Mouse (Mus musculus): Measurements from ENCODE around the gene Slc6a11.

The Slc6a11 gene

GRCm38 (mm10) chr6:114131122-114131872, at the start of gene Slc6a11:
TSS of gene Slc6a11 (plus strand) at chr6:114131241.
- DNase-seq (ENCODE audit: extremely low spot score, low read depth, low spot score), result no peak

- DNase-seq (ENCODE audit: extremely low spot score, low read depth, low spot score), result peak; percentile 54
These were observed 43.9 kb upstream of the Slc6a11 start for GRCm38 (mm10) chr6:114087106-114087505.

- peak; percentile 24 for DNase-seq (ENCODE audit: extremely low spot score, low read depth, low spot score)
These were observed 41.4 kb upstream of the Slc6a11 start for GRCm38 (mm10) chr6:114089626-114090025.

DNA sequence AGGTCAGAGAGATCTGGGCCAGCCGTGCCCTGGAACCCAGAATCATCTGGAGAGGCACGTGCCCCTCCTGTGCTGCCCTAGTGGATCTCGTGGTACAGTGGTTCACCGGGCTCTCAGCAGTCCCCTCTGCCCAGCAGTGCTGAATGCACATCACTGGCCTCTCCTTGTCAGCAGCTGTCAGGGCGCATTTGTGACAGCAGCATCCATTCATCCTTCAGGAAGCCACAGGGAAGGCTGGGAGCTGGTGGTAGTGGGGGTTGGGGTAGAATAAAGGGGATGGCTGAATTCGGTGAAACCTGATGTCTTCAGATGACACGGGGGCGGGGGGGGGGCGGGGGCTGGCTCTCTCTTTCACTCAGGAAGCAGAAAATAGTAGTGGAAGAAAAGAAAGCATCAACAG, 38.8 kb upstream of the Slc6a11 start:
- DNase-seq (ENCODE audit: extremely low spot score, low read depth, low spot score), result no peak

GRCm38 (mm10) chr6:114094251-114094650, 36.8 kb upstream of the Slc6a11 start:
- DNase-seq (ENCODE audit: extremely low spot score, low read depth, low spot score), result no peak

DNA sequence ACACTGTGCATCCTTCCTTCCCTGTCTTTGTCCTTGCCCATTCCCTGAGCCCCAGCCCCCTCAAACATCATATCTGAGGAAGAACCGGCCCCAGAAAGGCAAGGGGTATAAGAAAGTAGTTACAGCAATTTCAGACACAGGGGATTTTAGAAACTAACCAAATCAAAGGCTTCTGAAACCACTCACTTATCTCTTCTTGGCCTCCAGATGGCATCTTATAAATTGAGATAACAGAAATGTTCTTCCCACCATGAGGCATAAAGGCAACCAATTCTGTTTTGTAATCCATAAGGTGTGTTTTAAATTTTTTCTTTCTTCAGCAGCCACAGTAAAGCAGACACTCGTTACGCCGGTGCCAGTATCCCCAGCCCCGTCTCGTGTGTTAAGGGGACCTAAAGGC, 34.5 kb upstream of the Slc6a11 start:
- DNase-seq (ENCODE audit: extremely low spot score, low read depth, low spot score), result no peak

- no peak for DNase-seq (ENCODE audit: extremely low spot score, low read depth, low spot score)
These were observed 29.1 kb upstream of the Slc6a11 start for GRCm38 (mm10) chr6:114101923-114102322.

- no peak for DNase-seq (ENCODE audit: extremely low spot score, low read depth, low spot score)
These were observed 11.5 kb upstream of the Slc6a11 start for GRCm38 (mm10) chr6:114119507-114119906.

GRCm38 (mm10) chr6:114125530-114125929, 5.5 kb upstream of the Slc6a11 start:
- DNase-seq (ENCODE audit: extremely low spot score, low read depth, low spot score), result no peak

- no peak for DNase-seq (ENCODE audit: extremely low spot score, low read depth, low spot score)
These were observed 1.4 kb downstream of the Slc6a11 start for GRCm38 (mm10) chr6:114132472-114132871.

- no peak for DNase-seq (ENCODE audit: extremely low spot score, low read depth, low spot score)
These were observed 1.9 kb downstream of the Slc6a11 start for GRCm38 (mm10) chr6:114132916-114133315.

DNA sequence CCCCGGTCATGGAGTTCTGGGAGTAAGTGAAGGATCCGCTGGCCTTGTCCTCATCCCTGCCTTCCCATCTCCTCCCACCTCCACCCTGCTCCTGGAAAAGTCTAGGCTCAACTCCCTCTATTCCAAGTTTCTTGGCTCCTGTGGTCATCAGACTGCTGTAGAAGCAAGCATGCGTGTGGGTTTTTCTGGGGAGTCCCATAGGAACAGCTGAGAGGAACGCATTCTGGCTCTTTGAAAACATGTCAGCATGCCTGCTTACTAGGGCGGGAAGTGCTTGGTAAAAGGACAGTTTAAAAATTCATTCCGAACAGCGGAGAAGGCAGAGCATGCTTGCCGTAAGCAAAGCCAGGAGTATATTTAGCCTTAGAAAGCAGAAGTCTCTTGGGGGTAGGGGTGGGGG, 7.9 kb downstream of the Slc6a11 start:
- DNase-seq (ENCODE audit: extremely low spot score, low read depth, low spot score), result no peak

DNA sequence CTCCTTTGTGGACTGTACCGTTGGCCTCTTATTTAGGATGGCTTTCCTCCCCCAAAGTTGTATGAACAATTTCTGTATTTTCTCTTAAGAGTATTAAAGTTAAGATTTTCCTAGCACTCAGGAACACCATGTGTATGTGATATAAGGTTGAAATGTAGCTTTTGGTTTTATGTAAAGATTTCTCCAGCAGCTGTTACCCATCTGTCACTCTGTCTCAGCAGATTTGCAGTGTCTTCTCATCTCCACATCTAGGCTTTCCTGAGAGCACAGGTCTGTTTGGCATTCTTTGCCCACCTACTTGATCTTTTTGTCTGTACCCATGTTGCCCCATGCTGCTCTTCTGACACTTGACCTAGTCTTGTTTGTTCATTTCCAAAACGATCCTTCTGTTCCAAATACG, 10.4 kb downstream of the Slc6a11 start:
- DNase-seq (ENCODE audit: extremely low spot score, low read depth, low spot score), result no peak

DNA sequence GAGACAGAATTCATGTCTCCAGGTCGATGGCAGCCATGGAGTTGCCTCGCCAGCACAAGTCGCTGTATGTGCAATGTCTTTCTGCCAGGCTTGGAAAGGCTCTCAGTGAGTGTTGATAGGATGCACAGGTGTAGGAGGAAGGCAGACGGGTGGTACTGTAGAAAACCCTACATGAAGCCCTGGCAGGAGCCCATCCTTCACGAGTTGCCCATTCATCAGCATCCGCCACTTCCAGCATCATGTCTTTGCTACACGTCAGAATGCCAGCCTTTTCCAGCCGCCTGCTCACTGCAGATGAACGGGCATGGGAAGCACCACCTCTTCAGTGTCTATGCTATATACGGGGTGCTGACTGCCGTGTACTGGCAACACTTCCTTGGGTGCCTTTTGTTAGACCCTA, 11.4 kb downstream of the Slc6a11 start:
- DNase-seq (ENCODE audit: extremely low spot score, low read depth, low spot score), result no peak

- DNase-seq (ENCODE audit: extremely low spot score, low read depth, low spot score), result no peak
These were observed 12.5 kb downstream of the Slc6a11 start for GRCm38 (mm10) chr6:114143544-114143943.

DNA sequence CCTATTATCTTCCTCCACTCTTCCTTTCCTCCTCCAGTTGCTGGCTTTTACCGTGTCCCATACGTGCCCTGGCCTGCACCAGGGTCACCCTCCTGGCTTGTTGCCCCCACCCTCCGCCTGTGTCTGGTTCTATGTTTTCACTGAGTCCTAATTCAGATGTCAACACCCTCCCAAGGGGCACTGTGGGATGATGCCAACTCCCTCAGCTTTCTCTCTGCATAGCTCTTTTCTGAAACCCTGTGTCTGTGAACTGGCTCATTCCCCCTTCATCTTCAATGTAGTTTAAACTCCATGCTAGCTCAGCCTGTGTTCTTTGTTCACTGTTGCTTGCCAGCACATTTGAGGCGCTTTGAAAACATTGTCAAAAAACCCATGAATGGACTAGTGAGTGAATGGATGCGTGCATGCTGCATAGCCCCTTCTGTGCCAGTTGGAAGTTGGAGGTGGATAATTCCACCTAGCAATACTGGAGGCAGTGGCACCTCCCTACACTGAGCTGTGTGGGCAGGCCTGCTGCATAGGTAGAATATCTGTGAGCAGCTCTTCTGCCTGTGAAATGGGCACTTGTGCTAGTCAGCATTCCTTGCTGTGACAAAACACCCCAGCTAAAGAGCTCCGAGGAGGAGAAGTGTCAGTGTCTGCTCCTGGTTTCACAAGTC, 13.5 kb downstream of the Slc6a11 start:
- no peak for DNase-seq (ENCODE audit: extremely low spot score, low read depth, low spot score)

DNA sequence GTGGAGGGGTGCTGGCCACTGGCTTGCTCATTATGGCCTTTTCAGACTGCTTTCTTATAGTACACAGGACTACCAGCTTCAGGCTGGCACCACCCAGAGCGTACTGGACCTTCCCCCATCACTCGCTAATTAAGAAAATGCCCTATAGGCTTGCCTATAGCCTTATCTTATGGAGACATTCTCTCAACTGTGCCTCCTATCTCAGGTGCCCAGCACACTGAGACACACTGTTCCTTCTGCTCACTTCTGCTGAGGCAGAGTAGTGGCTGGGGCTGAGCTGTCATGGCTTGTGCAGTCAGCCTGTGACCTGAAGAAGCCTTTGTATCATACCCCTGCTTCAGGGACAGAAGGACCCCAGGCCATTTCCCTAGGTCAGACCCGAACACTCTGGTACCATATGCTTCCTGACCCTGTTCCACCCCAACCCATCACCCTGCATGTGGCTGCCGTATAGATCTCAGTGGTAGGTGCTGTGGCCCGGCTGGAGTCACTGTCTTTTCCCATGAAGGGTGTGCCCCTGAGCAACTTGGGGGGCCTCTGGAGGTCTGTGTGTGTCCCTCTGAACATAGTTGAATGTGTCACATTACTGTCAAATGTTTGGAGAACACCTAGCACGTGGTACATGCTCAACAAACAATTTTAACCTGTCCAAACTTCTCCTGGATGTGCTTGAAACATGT, 14.7 kb downstream of the Slc6a11 start:
- DNase-seq (ENCODE audit: extremely low spot score, low read depth, low spot score), result no peak

DNA sequence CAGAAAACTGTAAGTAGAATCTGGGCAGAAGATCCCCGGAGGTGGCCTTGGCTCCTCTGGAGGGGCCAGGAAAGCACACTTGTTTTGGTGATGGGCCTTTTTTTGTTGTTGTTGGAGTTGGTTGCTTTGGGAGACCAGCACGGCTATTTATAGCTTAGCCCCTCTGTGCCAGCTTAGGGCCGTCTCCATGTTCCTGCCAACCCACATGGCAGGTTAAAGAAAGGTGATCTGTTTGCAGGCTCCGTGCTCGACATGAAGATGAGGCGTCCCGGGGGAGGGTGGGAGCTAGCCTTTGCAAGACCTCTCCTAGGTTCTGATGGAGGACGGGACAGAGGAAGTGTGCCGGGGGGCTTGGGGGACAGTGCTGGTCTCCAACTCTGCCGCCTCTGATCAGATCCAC, 24.7 kb downstream of the Slc6a11 start:
- DNase-seq (ENCODE audit: extremely low spot score, low read depth, low spot score), result no peak

GRCm38 (mm10) chr6:114158811-114159210, 27.8 kb downstream of the Slc6a11 start:
- DNase-seq (ENCODE audit: extremely low spot score, low read depth, low spot score), result no peak

DNA sequence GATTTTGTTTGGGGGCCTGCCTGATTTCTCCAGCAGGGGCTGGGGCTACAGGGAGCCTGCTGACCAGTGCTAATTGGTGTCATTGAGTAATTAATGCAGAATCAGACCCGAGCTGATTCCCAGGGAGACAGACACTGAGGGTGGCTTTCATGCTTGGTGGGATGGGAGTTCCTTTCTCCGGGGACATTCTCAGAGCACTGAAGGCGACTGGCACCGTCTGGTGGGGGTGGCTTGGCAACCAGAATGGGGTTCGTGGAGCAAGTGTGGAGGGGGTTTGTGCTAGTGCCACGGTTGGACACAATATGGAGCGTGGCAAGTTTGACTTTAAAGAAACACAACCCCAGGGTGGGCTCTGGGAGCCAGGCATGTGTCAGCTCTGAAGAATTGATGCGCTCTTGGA, 29.7 kb downstream of the Slc6a11 start:
- DNase-seq (ENCODE audit: extremely low spot score, low read depth, low spot score), result no peak

DNA sequence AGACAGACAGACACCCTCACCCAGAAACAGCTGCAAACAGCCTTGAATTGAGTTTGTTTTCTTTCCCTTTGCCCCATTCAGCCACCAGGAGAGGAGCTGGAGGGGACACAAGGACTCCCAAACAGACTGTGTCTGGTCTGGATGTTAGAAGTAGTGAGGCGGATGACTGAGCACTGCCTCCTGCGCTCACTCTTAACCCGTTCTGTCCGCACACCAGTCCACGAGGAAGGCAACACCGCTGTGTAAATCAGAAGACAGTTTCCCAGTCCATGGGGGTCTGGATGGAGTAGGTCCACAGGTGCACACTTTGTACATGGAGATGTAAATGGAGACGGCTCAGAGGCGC, 43.0 kb downstream of the Slc6a11 start:
- no peak for DNase-seq (ENCODE audit: extremely low spot score, low read depth, low spot score)
